Mouse (Mus musculus) embryonic stem cell, embryonic (primary cell): ENCODE data around the gene Eif4h.

Source experiments
- CTCF ChIA-PET, 4 experiments: fragments of 300-600 bp in 2 of 4; fragments of 350-600 bp in 2 of 4; sonication (Branson Sonifier 250); formaldehyde crosslinking; loops; one replicate each; lab custom pipeline; 2022; ENCODE audit warnings: inconsistent platforms in 2 of 4; lab: Charles Lee
- POLR2A ChIA-PET, 4 experiments: fragments of 300-600 bp in 2 of 4; fragments of 350-600 bp in 2 of 4; sonication (Branson Sonifier 250); formaldehyde crosslinking; loops; one replicate each; lab custom pipeline; 2022; ENCODE audit warnings: antibody characterized with exemption in 4 of 4, inconsistent platforms in 1 of 4; lab: Charles Lee

The Eif4h gene

GRCm38 (mm10) chr5:134571730-134572507, 67.4 kb downstream of the Eif4h start:
- POLR2A ChIA-PET, result interaction anchor here in 3 of 4 experiments (0.5 to 7.5 kb wide), 19 partner anchors 10 to 201 kb away, joined by 3 to 77 read pairs (median 4); partner anchors contain the start of genes Clip2 (in 3 of the 3), Eif4h (in 1 of the 3) and Syna (in 1 of the 3)

More at GRCm38 (mm10) chr5:134571730-134572507, 67.4 kb downstream of the Eif4h start:
- CTCF ChIA-PET, result interaction anchor here (0.5 to 3.6 kb wide), 29 partner anchors 9 to 385 kb away, joined by 3 to 28 read pairs (median 6); partner anchors contain the start of genes Clip2 (in 2 of the 4), Syna (in 2 of the 4), Eif4h (in 1 of the 4) and Rfc2 (in 1 of the 4)
